Mouse (Mus musculus): ENCODE data around the gene Mlph.

Mlph gene

GRCm38 (mm10) chr1:90969347-90969784, 54.5 kb downstream of the Mlph start, which contains the start of gene Rab17:
Gene Rab17, minus strand, starts transcription at chr1:90969661.
- DNase-seq (ENCODE audit: low spot score) = no peak

- no peak for DNase-seq (ENCODE audit: low spot score)
These were observed 55.1 kb downstream of the Mlph start for GRCm38 (mm10) chr1:90969881-90970390.

- DNase-seq (ENCODE audit: low spot score) = peak; percentile 97
These were observed 58.2 kb downstream of the Mlph start for GRCm38 (mm10) chr1:90972911-90973573.

- no peak for DNase-seq (ENCODE audit: low spot score)
These were observed 58.7 kb downstream of the Mlph start for GRCm38 (mm10) chr1:90973574-90973911.

- DNase-seq (ENCODE audit: low spot score) = peak; percentile 89
These were observed 60.2 kb downstream of the Mlph start for GRCm38 (mm10) chr1:90974906-90975649.

- DNase-seq (ENCODE audit: low spot score) = peak; percentile 7
These were observed 61.1 kb downstream of the Mlph start for GRCm38 (mm10) chr1:90975960-90976359.

- no peak for DNase-seq (ENCODE audit: low spot score)
These were observed 65.9 kb downstream of the Mlph start for GRCm38 (mm10) chr1:90980638-90981330.

GRCm38 (mm10) chr1:90981346-90981745, 66.5 kb downstream of the Mlph start:
- no peak for DNase-seq (ENCODE audit: low spot score)

GRCm38 (mm10) chr1:90995916-90996315, 81.0 kb downstream of the Mlph start:
- DNase-seq (ENCODE audit: low spot score) = no peak

- DNase-seq (ENCODE audit: low spot score) = no peak
These were observed 82.3 kb downstream of the Mlph start for GRCm38 (mm10) chr1:90997136-90997535.

GRCm38 (mm10) chr1:90997641-90998040, 82.8 kb downstream of the Mlph start:
- DNase-seq (ENCODE audit: low spot score) = no peak

GRCm38 (mm10) chr1:90998268-90998890, 83.5 kb downstream of the Mlph start, which contains the start of gene Lrrfip1:
Gene Lrrfip1, plus strand, starts transcription at chr1:90998737.
- DNase-seq (ENCODE audit: low spot score) = peak; percentile 68

GRCm38 (mm10) chr1:90998891-90999611, 84.2 kb downstream of the Mlph start:
- peak; percentile 69 for DNase-seq (ENCODE audit: low spot score)

- DNase-seq (ENCODE audit: low spot score) = no peak
These were observed 85.2 kb downstream of the Mlph start for GRCm38 (mm10) chr1:90999911-91000601.

Measured in embryo, embryonic 10.5 days (tissue).